Mouse (Mus musculus): Measurements from ENCODE around the gene Btn1a1.

Gene Btn1a1

GRCm38 (mm10) chr13:23422351-23422750 lies 43.4 kb downstream of the Btn1a1 start:
- DNase-seq (ENCODE audit: low spot score), result no peak

GRCm38 (mm10) chr13:23412630-23413521 lies 52.8 kb downstream of the Btn1a1 start:
- DNase-seq (ENCODE audit: low spot score), result no peak

GRCm38 (mm10) chr13:23412211-23412629 lies 53.5 kb downstream of the Btn1a1 start:
- no peak for DNase-seq (ENCODE audit: low spot score)

- no peak for DNase-seq (ENCODE audit: low spot score)
Observed at GRCm38 (mm10) chr13:23411311-23412210, 54.1 kb downstream of the Btn1a1 start.

GRCm38 (mm10) chr13:23410632-23411031 lies 55.1 kb downstream of the Btn1a1 start:
- DNase-seq (ENCODE audit: low spot score), result no peak

Measured in urinary bladder, postnatal 25 days (tissue).